Mouse (Mus musculus): ENCODE measurements around the gene Hoxa4. TPM values are rescaled to one million over a fixed set of nuclear protein-coding genes. Genes with fewer than 3 reads are reported as not detected.

Gene Hoxa4
- total and polyA plus RNA-seq, 3 experiments, result 0.19 TPM; not detected in 2

DNA sequence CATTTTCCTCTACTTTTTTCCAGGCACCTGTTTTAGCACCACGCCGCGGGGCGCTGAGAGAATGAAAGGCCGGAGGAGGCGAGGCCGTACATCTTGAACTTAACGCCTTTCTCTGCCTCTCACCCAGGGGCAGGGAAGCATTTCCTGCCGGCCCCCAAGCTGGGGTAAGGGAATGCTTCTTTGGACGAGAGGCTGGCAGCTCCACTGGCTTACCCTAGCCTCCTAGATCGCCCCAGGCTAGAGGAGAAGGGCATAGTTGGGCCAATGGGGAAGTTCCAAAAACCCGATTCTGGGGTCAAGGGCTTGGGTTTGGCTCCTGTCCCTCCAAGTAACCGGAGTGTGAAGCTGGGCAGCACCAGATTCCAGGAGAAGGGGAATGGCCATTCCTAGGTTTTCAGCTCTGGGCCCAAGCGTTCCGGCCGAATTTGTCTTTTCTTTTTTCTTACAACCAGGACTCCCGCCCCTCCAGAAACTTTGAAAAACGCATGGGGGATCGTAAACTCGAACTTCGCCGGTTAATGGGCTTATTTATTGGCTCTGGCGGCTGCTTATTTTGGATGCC, 41.5 kb upstream of the Hoxa4 start:
- Histone ChIP-seq H3K9ac (ENCODE audit: insufficient read depth, low read depth) (no peak overlapping the region), H3K27me3 (replicated peaks) (no peaks in the 10 kb centered on the region), H3K79me2 (replicated peaks; ENCODE audit: control insufficient read depth, extremely low read depth, insufficient read depth, poor library complexity, severe bottlenecking) (no peaks in the 10 kb centered on the region), H3K4me3 (replicated peaks in 1 of 3; ENCODE audit: low read depth in 2 of 3, low read length in 2 of 3, poor library complexity in 1 of 3) (no peak overlapping the region), H3K4me2 (ENCODE audit: insufficient read depth, low read depth, poor library complexity, severe bottlenecking) (no peak overlapping the region), H3K9me3 (replicated peaks; ENCODE audit: low read length) (peaks cover 58% of the 10 kb centered on the region), H3K36me3 (replicated peaks in 1 of 2; ENCODE audit: control insufficient read depth in 1 of 2, insufficient read depth in 1 of 2, low read length in 1 of 2) (peaks cover 11 to 77% of the 10 kb centered on the region in 2 experiments), H3K4me1 (ENCODE audit: control insufficient read depth in 1 of 2, insufficient read depth in 2 of 2) (no peaks in the 10 kb centered on the region), H3K27ac (ENCODE audit: insufficient read depth, low read depth) (no peak overlapping the region)
- no peak for DNase-seq (ENCODE audit: extremely low read depth)
- dilution Hi-C loops (cut with MboI; ENCODE audit: extremely low pct_ligation_motif_present, extremely low pct_unique_long_range_greater_than_20kb, low sequenced_read_pairs), result no loop called here
- TF ChIP-seq USF2 (conservative IDR thresholded peaks at IDR 0.05; ENCODE audit: low read depth, low read length), result no peak
- no peak for TF ChIP-seq RAD21 (IDR thresholded peaks at IDR 0.05; ENCODE audit: low read depth, low read length)
- TF ChIP-seq ELF1 (IDR thresholded peaks at IDR 0.05; ENCODE audit: low read depth, low read length), result no peak
- TF ChIP-seq MAFK (IDR thresholded peaks at IDR 0.05; ENCODE audit: insufficient replicate concordance, low read length), result no peak
- no peak for TF ChIP-seq MAX (IDR thresholded peaks at IDR 0.05; ENCODE audit: low read length)
- in situ Hi-C loops (cut with MboI; ENCODE audit: low pct_ligation_motif_present, low pct_unique_long_range_greater_than_20kb, low sequenced_read_pairs), result no loop called here

DNA sequence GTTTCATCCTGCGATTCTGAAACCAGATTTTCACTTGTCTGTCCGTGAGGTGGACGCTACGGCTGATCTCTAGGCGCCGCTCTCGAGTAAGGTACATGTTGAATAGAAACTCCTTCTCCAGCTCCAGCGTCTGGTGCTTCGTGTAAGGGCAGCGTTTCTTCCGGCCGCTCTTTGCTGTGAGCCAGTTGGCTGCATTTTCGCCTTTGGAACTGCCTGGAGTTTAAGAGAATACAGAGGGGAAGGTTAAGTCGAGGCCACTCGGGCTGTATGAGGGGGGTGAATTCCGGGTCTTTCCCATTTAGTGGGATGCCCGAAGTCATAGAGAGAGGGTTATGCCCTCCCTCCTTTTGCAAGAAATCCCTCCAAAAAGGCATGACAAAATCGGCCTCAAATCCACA, 41.0 kb upstream of the Hoxa4 start:
- H3K4me1 ChIP-seq (ENCODE audit: control insufficient read depth in 1 of 2, insufficient read depth in 2 of 2), result no peaks in the 10 kb centered on the region
- peaks cover 58% of the 10 kb centered on the region for H3K9me3 ChIP-seq (replicated peaks; ENCODE audit: low read length)
- no peak for TF ChIP-seq GABPA (IDR thresholded peaks at IDR 0.05; ENCODE audit: insufficient replicate concordance, low read depth, low read length)
- no peak for TF ChIP-seq USF1 (IDR thresholded peaks at IDR 0.05; ENCODE audit: low read depth, low read length)
- no peak for TF ChIP-seq CTCF (conservative IDR thresholded peaks at IDR 0.05 in 1 of 2, IDR thresholded peaks at IDR 0.05 in 1 of 2; ENCODE audit: low read depth in 2 of 2, low read length in 2 of 2)
- TF ChIP-seq SIN3A (IDR thresholded peaks at IDR 0.05; ENCODE audit: low read length), result no peak
- no peak for TF ChIP-seq ELF1 (IDR thresholded peaks at IDR 0.05; ENCODE audit: low read depth, low read length)
- TF ChIP-seq TCF12 (IDR thresholded peaks at IDR 0.05; ENCODE audit: low read depth, low read length), result no peak
- TF ChIP-seq MEF2A (IDR thresholded peaks at IDR 0.05; ENCODE audit: borderline replicate concordance, low read depth, low read length), result no peak
- TF ChIP-seq USF2 (conservative IDR thresholded peaks at IDR 0.05; ENCODE audit: low read depth, low read length), result no peak
- TF ChIP-seq JUN (IDR thresholded peaks at IDR 0.05; ENCODE audit: insufficient read depth, low read depth, low read length), result no peak
- TF ChIP-seq ETS1 (conservative IDR thresholded peaks at IDR 0.05; ENCODE audit: low read depth, low read length), result no peak
- no peak for TF ChIP-seq MAZ (IDR thresholded peaks at IDR 0.05; ENCODE audit: low read depth, low read length)
- TF ChIP-seq CHD1 (IDR thresholded peaks at IDR 0.05; ENCODE audit: low read depth, low read length), result no peak
- no peak for TF ChIP-seq E2F4 (IDR thresholded peaks at IDR 0.05; ENCODE audit: insufficient replicate concordance, low read depth, low read length)
- TF ChIP-seq EP300 (IDR thresholded peaks at IDR 0.05; ENCODE audit: low read length), result no peak
- no peak for TF ChIP-seq RAD21 (IDR thresholded peaks at IDR 0.05; ENCODE audit: low read depth, low read length)
- TF ChIP-seq BHLHE40 (IDR thresholded peaks at IDR 0.05; ENCODE audit: low read depth, low read length), result no peak
- TF ChIP-seq ZC3H11A (IDR thresholded peaks at IDR 0.05; ENCODE audit: low read depth, low read length), result no peak
- no peak for TF ChIP-seq JUND (conservative IDR thresholded peaks at IDR 0.05; ENCODE audit: low read depth, low read length)
- no peak for TF ChIP-seq MYC (IDR thresholded peaks at IDR 0.05; ENCODE audit: low read depth, low read length)
- no peak for TF ChIP-seq NRF1 (IDR thresholded peaks at IDR 0.05; ENCODE audit: low read depth, low read length)
- H3K27ac ChIP-seq (ENCODE audit: insufficient read depth, low read depth), result no peak overlapping the region
- H3K4me3 ChIP-seq (replicated peaks in 1 of 3; ENCODE audit: low read depth in 2 of 3, low read length in 2 of 3, poor library complexity in 1 of 3), result no peak overlapping the region
- no peak overlapping the region for H3K4me2 ChIP-seq (ENCODE audit: insufficient read depth, low read depth, poor library complexity, severe bottlenecking)
- no peak for DNase-seq (ENCODE audit: extremely low read depth)
- H3K79me2 ChIP-seq (replicated peaks; ENCODE audit: control insufficient read depth, extremely low read depth, insufficient read depth, poor library complexity, severe bottlenecking), result no peaks in the 10 kb centered on the region
- dilution Hi-C loops (cut with MboI; ENCODE audit: extremely low pct_ligation_motif_present, extremely low pct_unique_long_range_greater_than_20kb, low sequenced_read_pairs), result no loop called here
- H3K36me3 ChIP-seq (replicated peaks in 1 of 2; ENCODE audit: control insufficient read depth in 1 of 2, insufficient read depth in 1 of 2, low read length in 1 of 2), result peaks cover 11 to 77% of the 10 kb centered on the region in 2 experiments
- in situ Hi-C loops (cut with MboI; ENCODE audit: low pct_ligation_motif_present, low pct_unique_long_range_greater_than_20kb, low sequenced_read_pairs), result no loop called here
- H3K27me3 ChIP-seq (replicated peaks), result no peaks in the 10 kb centered on the region
- no peak overlapping the region for H3K9ac ChIP-seq (ENCODE audit: insufficient read depth, low read depth)

Data from CH12.LX (cell line).